Mouse (Mus musculus) heart, embryonic 16.5 days (tissue): ENCODE data around the gene Sgsm1. TPM values are rescaled to one million over a fixed set of nuclear protein-coding genes. Genes with fewer than 3 reads are reported as not detected.
A peak's percentile ranks its signal among the peaks of the same experiment; 100 is the strongest.

ENCODE experiments used
- ATAC-seq: fragments of 200-750 bp; cut with Nextera tagmentation; replicated peaks from 2 replicates; pipeline ENCODE4 v1.8.0; 2017; ENCODE audit warnings: moderate number of reproducible peaks; ENCODE audit not compliant: insufficient read depth, low FRiP score; ENCODE audit errors: extremely low read depth
- H3K27ac ChIP-seq: fragments of 300-500 bp; sonication (generic); 2 replicates; pipeline ENCODE4 v1.5.1; 2014; ENCODE audit warnings: mild to moderate bottlenecking, low read length, control low read depth, moderate library complexity
- H3K27me3 ChIP-seq: fragments of 300-500 bp; sonication (generic); 2 replicates; pipeline ENCODE4 v1.6.1; 2014; ENCODE audit warnings: low read length, mixed read lengths; ENCODE audit not compliant: control insufficient read depth, insufficient read depth
- H3K36me3 ChIP-seq: fragments of 300-500 bp; sonication (generic); 2 replicates; pipeline ENCODE4 v1.6.1; 2014; ENCODE audit not compliant: control insufficient read depth, insufficient read depth
- H3K4me1 ChIP-seq: fragments of 300-500 bp; sonication (generic); 2 replicates; pipeline ENCODE4 v1.6.1; 2014; ENCODE audit warnings: low read length, mixed read lengths; ENCODE audit not compliant: control insufficient read depth, insufficient read depth
- H3K4me2 ChIP-seq: fragments of 300-500 bp; sonication (generic); 2 replicates; pipeline ENCODE4 v1.6.1; 2014; ENCODE audit warnings: low read depth, mild to moderate bottlenecking, control low read depth, low read length
- H3K4me3 ChIP-seq: fragments of 300-500 bp; sonication (generic); 2 replicates; pipeline ENCODE4 v1.5.1; 2014; ENCODE audit warnings: mild to moderate bottlenecking, control low read depth, low read length
- H3K9ac ChIP-seq: fragments of 300-500 bp; sonication (generic); 2 replicates; pipeline ENCODE4 v1.6.1; 2014; ENCODE audit warnings: low read length, control low read depth
- H3K9me3 ChIP-seq: fragments of 300-500 bp; sonication (generic); replicated peaks from 2 replicates; pipeline ENCODE4 v1.6.1; 2016; ENCODE audit warnings: low read length; ENCODE audit not compliant: control insufficient read depth
- WGBS: fragments of 180-500 bp; shearing (Covaris S2); extraction: QIAGEN DNeasy Blood & Tissue Kit; methylation state at CpG from one replicate; pipeline ENCODE4 v1.1.7; 2014; 5-methylcytosine and 5-hydroxymethylcytosine counted together
- polyA plus RNA-seq: library from polyadenylated mRNA; unstranded; fragments of >200 nt; fragmentation: Nextera tagmentation; extraction: Ambion mirVana; gene quantifications from 2 replicates; pipeline ENCODE4 v1.2.1, GENCODE M21; 2015

Sgsm1 gene
- polyA plus RNA-seq, 1 experiment from 2014 or later: 1.0 TPM

GRCm38 (mm10) chr5:113301841-113302240, 8.7 kb downstream of the Sgsm1 start:
- WGBS: 14% methylated on average over 13 of the region's 13 CpGs
- Histone ChIP-seq H3K9ac (no peak overlapping the region), H3K27ac (no peak overlapping the region), H3K4me3 (no peak overlapping the region), H3K36me3 (no peaks in the 10 kb centered on the region), H3K4me2 (no peak overlapping the region), H3K27me3 (peaks cover 37% of the 10 kb centered on the region), H3K4me1 (no peaks in the 10 kb centered on the region), H3K9me3 (no peaks in the 10 kb centered on the region)
- ATAC-seq: no peak

DNA sequence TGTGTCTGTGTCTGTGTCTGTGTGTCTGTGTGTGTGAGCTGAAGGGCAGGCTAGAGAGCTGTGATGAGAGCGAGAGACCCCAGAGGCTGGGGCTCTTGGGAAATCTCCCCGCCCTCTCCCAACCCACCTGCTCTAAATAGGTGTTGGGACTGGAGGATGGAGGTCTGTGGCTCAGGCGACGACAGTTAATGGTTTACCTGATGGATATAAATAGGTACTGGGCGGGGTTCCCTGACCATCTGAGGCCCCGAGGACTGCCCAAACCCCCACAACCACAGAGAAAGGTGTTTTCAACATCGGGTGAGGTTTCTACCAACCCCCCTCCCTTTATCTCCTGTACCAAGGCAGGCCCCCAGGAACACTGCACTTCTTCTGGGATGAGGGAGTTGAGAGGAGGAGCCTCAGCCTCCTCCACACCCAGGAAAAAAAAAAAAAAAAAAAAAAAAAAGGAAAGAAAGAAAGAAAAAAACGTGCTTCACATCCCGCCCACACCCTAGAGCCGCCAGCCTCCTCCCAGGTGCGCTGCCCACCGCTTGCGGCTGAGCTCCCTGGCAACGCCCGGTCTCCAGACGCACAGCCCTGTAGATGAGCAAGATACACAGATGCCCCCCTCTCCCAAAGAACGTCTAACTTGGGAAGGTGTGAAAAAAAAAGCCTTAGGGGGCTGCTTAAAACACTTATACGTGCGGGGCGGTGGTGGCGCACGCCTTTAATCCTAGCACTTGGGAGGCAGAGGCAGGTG, 10.3 kb downstream of the Sgsm1 start:
- WGBS: 64% methylated on average over 22 of the region's 22 CpGs
- H3K4me2 ChIP-seq: no peak overlapping the region
- no peak for ATAC-seq
- no peak overlapping the region for H3K27ac ChIP-seq
- H3K9ac ChIP-seq: no peak overlapping the region
- H3K27me3 ChIP-seq: peaks cover 32% of the 10 kb centered on the region
- H3K4me1 ChIP-seq: no peaks in the 10 kb centered on the region
- no peaks in the 10 kb centered on the region for H3K9me3 ChIP-seq
- no peaks in the 10 kb centered on the region for H3K36me3 ChIP-seq
- no peak overlapping the region for H3K4me3 ChIP-seq

GRCm38 (mm10) chr5:113299433-113299832, 11.2 kb downstream of the Sgsm1 start:
- H3K4me2 ChIP-seq: no peak overlapping the region
- no peak overlapping the region for H3K4me3 ChIP-seq
- no peak overlapping the region for H3K27ac ChIP-seq
- H3K4me1 ChIP-seq: no peaks in the 10 kb centered on the region
- H3K27me3 ChIP-seq: peaks cover 32% of the 10 kb centered on the region
- H3K36me3 ChIP-seq: no peaks in the 10 kb centered on the region
- ATAC-seq: no peak
- no peaks in the 10 kb centered on the region for H3K9me3 ChIP-seq
- H3K9ac ChIP-seq: no peak overlapping the region
- WGBS: 31% methylated on average over 9 of the region's 9 CpGs

DNA sequence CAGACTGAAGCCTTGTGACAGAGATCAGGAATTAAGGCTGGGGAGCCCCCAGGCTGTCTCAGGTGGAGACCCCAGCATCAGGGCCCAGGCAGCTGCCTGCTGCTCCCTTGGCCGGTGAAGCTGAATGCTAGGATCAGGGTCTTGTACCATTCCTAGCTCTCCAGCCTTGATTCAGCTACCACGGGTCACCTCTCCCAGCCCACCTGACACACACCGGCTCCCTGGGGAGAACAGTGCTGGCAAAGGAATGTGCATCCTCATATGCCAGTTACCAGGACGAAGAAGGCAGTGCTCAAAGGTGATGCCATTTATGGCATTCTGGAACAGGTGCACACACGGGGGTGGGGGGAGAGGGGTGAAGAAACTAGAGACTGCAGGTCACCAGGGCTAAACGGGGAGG, 11.8 kb downstream of the Sgsm1 start:
- Histone ChIP-seq H3K9ac (no peak overlapping the region), H3K27ac (no peak overlapping the region), H3K4me3 (no peak overlapping the region), H3K4me2 (no peak overlapping the region), H3K27me3 (peaks cover 32% of the 10 kb centered on the region), H3K4me1 (no peaks in the 10 kb centered on the region), H3K36me3 (no peaks in the 10 kb centered on the region), H3K9me3 (no peaks in the 10 kb centered on the region)
- WGBS: 64% methylated on average over 6 of the region's 6 CpGs
- no peak for ATAC-seq

- H3K9ac ChIP-seq: no peak overlapping the region
- WGBS: 17% methylated on average over 12 of the region's 12 CpGs
- no peaks in the 10 kb centered on the region for H3K9me3 ChIP-seq
- peak overlapping the region; percentile 13; the same call in 1 of the 2 replicates for H3K4me2 ChIP-seq
- no peaks in the 10 kb centered on the region for H3K4me1 ChIP-seq
- peaks cover 32% of the 10 kb centered on the region for H3K27me3 ChIP-seq
- H3K4me3 ChIP-seq: no peak overlapping the region
- H3K27ac ChIP-seq: no peak overlapping the region
- no peak for ATAC-seq
- H3K36me3 ChIP-seq: no peaks in the 10 kb centered on the region
These were observed 12.5 kb downstream of the Sgsm1 start for GRCm38 (mm10) chr5:113298040-113298439.

DNA sequence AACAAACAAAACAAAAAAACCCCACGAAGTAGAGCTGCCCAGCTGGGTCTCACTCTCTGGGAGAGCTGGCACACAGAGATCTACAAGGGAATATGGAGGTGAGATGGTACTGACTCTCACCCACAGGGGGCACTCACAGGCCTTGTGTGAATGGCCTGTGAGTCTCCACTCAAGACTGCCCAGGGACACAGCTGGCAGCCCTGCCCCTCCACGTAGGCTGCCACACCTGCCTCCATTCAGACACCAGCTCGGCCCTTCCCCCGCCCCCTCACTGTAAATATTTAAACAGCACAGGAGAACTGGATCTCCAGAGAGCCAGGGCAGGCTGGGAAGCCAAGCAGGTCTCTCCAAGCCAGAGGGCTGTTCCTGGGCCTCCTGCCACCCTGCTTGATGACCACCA, 14.8 kb downstream of the Sgsm1 start:
- Histone ChIP-seq H3K36me3 (no peaks in the 10 kb centered on the region), H3K27me3 (peaks cover 17% of the 10 kb centered on the region), H3K4me1 (no peaks in the 10 kb centered on the region), H3K9ac (no peak overlapping the region), H3K27ac (no peak overlapping the region), H3K9me3 (no peaks in the 10 kb centered on the region), H3K4me3 (no peak overlapping the region), H3K4me2 (no peak overlapping the region)
- ATAC-seq: no peak
- 58% methylated on average over 4 of the region's 4 CpGs for WGBS

DNA sequence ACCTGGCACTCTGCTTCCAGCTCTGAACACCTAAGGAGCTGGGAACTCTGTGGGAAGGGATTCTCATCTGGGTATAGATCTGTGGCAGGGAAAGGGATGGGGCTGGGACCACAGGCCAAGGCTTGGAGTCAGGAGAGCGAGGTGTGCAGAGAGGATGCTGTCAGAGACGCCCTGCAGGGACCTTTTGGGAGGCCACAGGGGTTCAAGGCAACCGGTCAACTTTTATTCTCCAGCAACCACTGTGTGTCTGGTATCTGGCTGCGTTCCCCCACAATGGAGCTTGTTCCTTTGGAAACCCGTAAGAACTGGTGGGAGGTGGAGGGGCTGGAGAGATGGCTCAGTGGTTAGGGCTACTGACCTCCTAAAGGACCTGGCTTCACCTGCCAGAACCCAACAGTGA, 16.0 kb downstream of the Sgsm1 start:
- Histone ChIP-seq H3K9me3 (no peaks in the 10 kb centered on the region), H3K36me3 (no peaks in the 10 kb centered on the region), H3K4me2 (no peak overlapping the region), H3K9ac (no peak overlapping the region), H3K4me1 (no peaks in the 10 kb centered on the region), H3K4me3 (no peak overlapping the region), H3K27me3 (peaks cover 29% of the 10 kb centered on the region), H3K27ac (no peak overlapping the region)
- no peak for ATAC-seq
- 76% methylated on average over 5 of the region's 5 CpGs for WGBS

DNA sequence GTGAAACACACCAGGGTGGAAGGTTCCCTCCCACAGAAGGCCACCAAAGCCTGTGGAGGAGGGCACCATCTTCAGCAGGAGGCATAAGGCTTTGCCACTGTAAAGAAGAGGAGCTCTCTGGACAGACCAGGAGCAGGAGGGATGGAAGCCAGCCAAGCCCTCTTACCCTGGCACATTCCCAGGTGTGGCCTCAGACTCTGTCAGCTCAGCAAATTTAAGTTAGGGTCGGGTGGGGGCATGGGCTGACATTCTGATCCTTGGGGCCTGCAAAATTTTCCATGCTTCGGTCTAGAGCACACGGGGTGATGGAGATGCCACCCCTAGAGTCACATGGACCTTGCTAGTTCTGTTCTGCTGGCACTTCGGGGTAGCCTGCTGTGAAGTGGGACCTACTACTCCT, 17.1 kb downstream of the Sgsm1 start:
- Histone ChIP-seq H3K9me3 (no peaks in the 10 kb centered on the region), H3K4me3 (no peak overlapping the region), H3K9ac (no peak overlapping the region), H3K27me3 (peaks cover 28% of the 10 kb centered on the region), H3K4me1 (no peaks in the 10 kb centered on the region), H3K4me2 (no peak overlapping the region), H3K36me3 (no peaks in the 10 kb centered on the region), H3K27ac (no peak overlapping the region)
- WGBS: 60% methylated on average over 4 of the region's 4 CpGs
- ATAC-seq: no peak

- no peak overlapping the region for H3K27ac ChIP-seq
- no peak overlapping the region for H3K9ac ChIP-seq
- 53% methylated on average over 8 of the region's 8 CpGs for WGBS
- H3K36me3 ChIP-seq: no peaks in the 10 kb centered on the region
- no peak overlapping the region for H3K4me2 ChIP-seq
- peaks cover 29% of the 10 kb centered on the region for H3K27me3 ChIP-seq
- no peaks in the 10 kb centered on the region for H3K4me1 ChIP-seq
- no peak overlapping the region for H3K4me3 ChIP-seq
- ATAC-seq: no peak
- no peaks in the 10 kb centered on the region for H3K9me3 ChIP-seq
These were observed 17.8 kb downstream of the Sgsm1 start for GRCm38 (mm10) chr5:113292832-113293231.
